Mouse (Mus musculus) liver, postnatal 0 days (tissue): ENCODE measurements around the gene Mecom.

Source experiments
- CTCF ChIP-seq: sonication (generic); IDR thresholded peaks from 2 replicates; pipeline ENCODE4 v1.5.1; 2016; ENCODE audit warnings: antibody characterized with exemption, low read depth
- EP300 ChIP-seq: IDR thresholded peaks from 2 replicates; pipeline ENCODE4 v1.6.1; 2016; ENCODE audit warnings: antibody characterized with exemption, low read depth, mild to moderate bottlenecking

DNA sequence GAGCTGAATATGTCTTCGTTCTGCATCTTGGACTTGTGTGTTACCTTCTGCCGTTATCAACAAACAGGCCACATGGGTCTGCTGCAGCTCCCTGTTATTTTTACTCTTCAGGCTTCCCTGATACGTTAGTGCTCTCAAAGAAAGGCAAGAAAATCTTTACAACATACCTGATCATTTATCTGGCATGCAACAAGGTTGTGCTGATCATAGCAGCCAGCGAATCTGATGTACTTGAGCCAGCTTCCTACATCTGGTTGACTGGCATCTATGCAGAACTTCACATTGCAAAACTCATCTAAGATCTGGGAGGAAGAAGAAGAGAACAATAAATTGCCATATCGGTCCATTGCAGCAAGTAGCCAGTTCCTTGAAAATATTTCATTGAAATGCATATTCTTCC, 538.2 kb downstream of the Mecom start:
- TF ChIP-seq CTCF, result no peak
- no peak for TF ChIP-seq EP300
